Mouse (Mus musculus) brain, adult 10 weeks (tissue): ENCODE results near the gene Gm16485. TPM values are rescaled to one million over a fixed set of nuclear protein-coding genes. Genes with fewer than 3 reads are reported as not detected.

ENCODE experiments used
- polyA plus RNA-seq: library from polyadenylated mRNA; stranded (reverse); fragments of 350-450 nt; fragmentation: Illumina TruSeq; extraction: RNeasy Lipid Tissue Mini Kit (QIAGEN cat#74804); gene quantifications from one replicate; pipeline ENCODE4 v1.2.3, GENCODE M21; 2015; ENCODE audit warnings: low read depth, low replicate concordance

Gene Gm16485
- 8.5 TPM for polyA plus RNA-seq

DNA sequence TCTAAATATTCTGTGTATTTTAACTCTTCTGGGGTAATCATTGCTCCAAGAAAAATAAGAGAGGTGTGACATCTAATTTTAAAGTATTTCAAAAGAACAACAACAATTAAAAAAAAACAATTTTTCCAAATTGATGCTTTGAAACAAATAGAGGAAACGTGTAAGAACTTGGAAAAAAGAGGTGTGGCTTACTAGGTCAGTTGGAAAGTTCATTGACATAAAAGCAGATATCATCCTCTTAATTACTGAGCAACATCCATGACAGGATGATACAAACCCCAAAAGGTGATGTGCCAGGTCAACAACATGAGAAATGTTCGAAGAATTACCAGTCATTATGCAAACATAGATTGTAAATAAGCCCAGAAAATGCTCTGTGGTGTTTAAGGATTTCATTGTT is at the start of gene Gm16485:
Gene Gm16485 (plus strand): TSS at position 301 of the 400 bp plus-strand sequence.

Other genes with a start within 250 kb of the Gm16485 start
- gene Pgr, start 72.0 kb upstream of the Gm16485 start, polyA plus RNA-seq = 11.7 TPM